Mouse (Mus musculus) urinary bladder, postnatal 14 days (tissue): ENCODE data around the gene Gm21731.
"Not testable (repeated sequence)": the region's sequence is repeated elsewhere in the genome, so short reads cannot be mapped to it uniquely, and the experiment has no call there.

Experiments
- DNase-seq: peaks from one replicate; pipeline ENCODE4 v3.0.0; 2021; ENCODE audit warnings: low spot score

The Gm21731 gene

DNA sequence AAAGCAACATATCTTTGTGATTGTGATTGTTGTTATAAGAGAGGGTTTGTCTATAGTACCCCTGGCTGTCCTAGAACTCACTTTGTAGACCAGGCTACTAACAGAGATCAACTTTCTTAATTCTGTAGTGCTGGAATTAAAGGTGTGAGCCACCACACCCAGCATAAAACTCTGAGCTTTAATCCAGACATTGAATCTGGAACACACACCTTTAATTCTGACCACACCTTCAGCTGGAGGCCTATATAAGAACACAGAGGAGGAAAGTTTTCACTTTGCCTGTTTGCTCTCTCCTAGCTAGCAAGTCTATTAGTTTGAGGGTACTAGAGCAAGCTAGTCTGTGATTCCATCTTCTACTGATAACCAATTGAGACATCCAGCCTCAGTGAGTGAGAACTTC is at the start of gene Gm21731:
Gm21731 (plus strand) TSS at position 301 of the 400 bp plus-strand sequence.
- DNase-seq = not testable (repeated sequence)

DNA sequence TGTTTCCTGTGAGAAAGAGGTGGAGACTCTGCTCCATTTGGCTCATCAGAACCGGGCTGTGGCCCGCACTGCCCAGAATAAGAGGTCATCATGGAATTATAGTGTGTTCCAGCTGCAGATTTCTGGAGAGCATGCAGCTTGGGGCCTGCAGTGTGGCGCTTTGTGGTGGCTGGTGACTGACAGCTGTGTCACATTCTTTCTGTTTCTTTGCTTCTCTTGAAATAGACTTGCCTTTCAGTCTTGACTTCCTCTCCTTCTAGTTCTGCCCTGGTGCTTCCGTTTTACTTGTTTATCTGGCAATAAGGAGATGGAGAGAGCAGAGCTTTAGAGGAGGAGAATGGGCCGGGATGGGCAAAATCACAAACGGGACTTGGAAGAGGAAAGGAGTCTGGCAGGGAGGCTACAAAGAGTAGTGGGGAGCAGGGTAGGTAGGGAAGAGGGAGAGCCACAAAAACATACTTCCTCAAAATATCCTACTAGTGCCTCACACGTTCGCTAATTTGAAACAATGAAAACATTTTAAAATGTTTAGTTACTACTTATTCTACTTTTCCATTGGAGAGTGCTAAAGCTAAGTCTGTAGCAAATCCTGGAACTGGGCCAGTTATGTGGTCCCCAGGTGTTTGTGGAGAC is 42.6 kb upstream of the Gm21731 start:
- not testable (repeated sequence) for DNase-seq

DNA sequence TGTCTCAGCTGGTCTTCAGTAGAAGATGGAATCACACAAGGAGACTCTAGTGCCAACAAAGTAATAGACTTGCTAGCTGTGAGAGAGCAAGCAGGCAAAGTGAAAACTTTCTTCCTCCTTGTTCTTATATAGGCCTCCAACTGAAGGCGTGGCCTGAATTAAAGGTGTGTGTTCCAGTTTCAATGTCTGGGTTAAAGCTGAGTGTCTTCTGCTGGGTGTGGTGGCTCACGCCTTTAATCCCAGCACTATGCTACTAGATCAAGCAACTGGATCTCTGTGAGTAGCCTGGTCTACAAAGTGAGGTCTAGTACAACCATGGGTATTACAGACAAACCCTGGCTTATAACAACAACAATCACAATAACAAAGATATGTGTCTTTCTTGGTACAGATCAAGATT is 23.1 kb upstream of the Gm21731 start, which contains the start of gene Gm21762:
Gm21762 (minus strand) TSS at position 101 of the 400 bp plus-strand sequence.
- DNase-seq = not testable (repeated sequence)

DNA sequence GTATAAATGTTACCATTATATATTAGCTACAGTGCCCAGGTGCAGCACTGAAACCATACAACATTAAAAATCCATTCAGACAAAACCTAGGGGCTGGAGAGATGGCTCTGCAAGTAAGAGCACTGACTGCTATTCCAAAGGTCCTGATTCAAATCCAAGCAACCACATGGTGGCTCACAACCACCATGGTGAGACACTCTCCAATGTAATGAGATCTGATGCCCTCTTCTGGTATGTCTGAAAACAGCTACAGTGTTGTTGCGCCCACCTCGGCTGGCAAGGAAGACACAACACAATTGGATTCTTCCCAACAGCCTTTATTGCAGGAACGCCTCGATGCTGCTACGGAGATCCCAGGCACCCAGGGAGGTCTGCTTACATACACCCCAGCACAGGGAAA is 18.0 kb upstream of the Gm21731 start:
- not testable (repeated sequence) for DNase-seq

DNA sequence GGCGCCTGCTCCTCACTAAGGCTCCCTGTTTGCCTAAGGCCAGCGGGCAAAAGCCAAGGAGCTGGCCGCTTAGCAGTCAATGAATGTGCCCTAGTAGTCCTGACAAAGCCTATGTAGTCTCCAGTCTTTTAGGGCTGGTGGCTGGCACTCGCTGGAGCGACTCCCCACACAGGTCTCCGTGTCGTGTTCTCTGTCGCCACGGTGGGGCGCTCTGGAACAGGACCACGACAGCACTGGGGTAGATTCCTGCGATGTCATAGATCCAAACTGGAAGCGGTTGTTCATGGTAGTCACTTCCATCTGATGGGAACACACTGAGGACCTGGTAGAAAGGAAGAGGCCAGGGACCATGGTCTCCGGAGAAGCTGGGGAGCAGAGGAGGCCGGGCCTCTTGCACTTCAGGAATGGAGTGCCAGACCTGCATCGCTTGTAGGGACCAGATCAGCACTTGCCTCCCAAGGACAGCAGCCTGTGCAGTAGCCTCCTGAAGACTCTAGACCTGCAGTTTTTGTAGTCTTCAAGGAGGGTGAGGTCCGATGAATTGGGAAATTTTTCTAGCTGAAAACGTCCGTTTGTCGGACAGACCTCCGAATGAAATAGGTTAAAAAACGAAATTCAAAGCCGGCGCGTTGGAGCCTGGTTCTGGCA is 15.8 kb upstream of the Gm21731 start:
- not testable (repeated sequence) for DNase-seq

DNA sequence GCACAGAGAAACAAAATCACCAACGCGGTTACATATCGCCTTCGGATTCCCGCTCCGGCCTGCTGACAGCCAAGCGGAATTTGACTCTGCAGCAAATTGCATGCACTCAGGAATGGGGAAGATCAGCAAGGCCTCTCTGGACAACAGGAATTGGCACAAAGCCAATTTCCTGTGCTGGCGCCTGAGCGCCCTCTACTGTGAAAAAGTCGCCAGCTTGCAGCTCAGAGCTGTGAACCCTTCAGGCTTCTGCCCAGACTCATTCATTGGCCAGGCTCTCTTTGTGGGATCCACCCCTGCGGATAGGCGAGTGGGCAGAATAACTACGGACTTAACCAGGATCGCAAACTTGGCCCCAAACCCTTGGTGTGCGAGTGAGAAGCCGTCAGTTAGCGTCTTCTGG is 7.1 kb upstream of the Gm21731 start:
- not testable (repeated sequence) for DNase-seq

DNA sequence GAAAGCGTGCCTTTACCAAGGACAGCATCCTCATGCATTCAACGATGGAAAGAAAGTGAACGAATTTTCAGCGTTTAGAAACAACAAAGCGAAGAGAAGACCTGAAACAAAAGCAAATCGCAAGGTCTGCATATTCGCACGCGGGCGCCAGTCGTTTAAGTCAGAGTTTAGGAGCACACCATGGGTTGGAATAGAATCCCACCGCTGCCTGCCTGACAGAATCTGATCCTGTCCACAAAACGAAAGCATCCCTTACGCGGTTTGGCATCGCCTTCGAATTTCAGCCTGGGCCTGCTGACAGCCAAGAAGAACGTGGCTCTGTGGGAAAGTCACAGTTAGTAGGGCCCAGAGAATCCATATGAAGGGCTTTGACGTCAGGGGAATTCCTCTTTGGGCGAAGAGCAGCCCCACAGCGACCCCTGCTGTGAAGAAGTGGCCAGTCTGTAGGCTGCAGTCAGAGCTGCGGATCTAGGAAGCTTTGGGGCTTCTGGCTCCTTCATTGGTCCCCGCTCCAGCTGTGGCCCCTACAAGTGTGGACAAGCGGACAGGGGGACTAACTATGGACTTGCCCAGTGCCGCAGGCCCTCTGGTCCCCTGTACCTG is 6.4 kb upstream of the Gm21731 start:
- not testable (repeated sequence) for DNase-seq

DNA sequence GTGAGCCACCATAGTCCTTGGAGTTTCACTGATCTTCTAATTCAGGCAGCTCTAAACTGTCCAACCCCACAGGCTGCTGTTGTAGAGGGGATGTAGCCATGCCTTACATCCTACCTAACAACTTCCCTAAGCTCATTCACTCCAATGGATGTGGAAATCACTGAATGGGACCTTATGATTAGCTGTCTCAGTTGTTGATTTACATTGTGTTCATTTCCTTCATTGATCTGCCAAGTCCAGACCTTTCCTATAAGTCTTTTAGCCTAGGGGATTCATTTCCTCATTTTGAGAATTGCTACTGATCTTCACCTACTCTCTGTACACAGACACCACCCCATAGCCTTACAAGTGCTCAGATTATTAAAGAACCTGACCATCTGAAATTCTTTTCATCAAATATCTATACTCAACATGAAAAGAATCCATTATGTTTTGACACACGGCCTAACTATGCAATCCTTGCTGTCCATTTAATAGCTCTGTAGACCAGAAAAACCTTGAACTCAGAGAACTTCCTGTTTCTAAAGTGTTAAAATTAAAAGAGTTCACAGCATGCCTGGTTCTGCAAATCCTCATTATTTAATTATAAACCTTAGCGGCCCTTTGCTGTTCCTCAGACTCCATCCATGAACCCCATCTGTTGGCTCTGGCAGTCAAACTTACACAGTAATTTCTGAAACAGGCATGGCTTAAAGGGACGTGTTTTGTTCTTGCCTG is 12.5 kb downstream of the Gm21731 start:
- DNase-seq = not testable (repeated sequence)

DNA sequence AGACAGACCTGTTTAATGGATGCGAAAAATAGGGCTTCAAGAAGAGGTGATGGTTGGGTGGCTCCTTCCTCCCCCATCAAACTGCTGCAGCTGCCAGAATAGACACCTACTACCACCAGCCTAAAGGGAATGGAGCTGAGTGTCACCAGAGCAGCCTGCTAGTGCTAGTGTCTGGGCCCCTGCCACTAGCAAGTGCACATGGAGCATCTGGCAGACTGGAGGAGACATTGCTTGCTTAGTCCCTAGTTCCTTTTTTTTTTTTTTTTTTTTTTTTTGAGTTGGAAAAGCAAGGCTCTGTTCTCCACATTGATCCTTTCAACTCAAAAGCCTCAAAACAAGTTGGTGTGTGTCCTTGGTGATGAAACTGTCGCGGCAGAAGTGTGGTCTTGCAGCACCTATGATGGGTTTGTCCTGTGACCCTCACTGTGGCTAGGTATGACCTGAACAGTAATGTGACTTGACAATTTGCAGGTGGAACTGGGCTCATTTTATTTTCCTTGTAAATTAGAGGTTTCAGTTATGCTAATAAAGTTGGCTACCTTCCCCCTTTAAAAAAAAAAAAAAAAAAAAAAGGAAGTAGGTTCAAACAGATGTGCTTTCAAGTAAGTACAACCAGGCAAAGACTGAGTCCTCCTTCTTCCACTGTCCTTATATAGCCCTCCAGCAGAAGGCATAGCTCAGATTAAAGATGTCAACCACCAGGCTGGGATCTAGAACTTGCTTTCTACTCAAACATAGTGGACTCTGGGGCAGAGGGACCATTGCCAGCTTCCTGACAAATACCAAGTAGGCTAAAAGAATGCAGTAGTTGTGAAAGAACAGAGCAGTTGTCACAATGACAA is 20.1 kb downstream of the Gm21731 start:
- DNase-seq = not testable (repeated sequence)

DNA sequence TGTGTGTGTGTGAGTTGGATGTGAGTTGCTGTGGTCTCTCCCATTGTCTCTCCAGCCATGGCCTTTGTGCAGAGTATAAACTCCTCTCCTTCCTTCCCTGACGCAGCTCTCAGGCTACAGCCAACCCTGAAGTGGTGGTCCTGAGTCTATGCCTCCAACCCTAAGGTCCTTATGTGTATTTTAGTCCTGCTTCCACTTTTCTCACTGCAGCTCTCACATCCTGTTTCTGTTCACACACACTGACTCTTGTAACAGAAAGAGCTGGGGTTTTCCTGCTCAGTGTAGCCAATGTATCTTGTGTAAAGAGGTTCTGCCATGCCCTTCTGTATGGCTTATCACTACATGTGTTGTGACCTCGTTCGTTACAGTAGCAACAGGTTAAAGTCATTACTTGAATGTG is 20.8 kb downstream of the Gm21731 start:
- not testable (repeated sequence) for DNase-seq

DNA sequence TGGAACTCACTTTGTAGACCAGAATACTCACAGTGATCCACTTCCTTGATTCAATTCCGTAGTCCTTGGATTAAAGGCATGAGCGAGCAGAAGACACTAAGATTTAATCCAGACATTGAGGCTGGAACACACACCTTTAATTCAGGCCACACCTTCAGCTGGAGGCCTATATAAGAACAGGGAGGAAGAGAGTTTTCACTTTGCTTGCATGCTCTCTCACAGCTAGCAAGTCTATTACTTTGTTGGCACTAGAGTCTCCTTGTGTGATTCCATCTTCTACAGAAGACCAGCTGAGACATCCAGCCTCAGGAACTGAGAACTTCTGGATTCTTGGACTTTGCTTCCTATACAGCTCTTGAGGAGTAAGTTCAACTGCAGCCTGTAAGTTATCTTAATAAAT is 24.0 kb downstream of the Gm21731 start, which contains the start of gene AF067061:
AF067061 (plus strand) TSS at position 245 of the 400 bp plus-strand sequence.
- not testable (repeated sequence) for DNase-seq

DNA sequence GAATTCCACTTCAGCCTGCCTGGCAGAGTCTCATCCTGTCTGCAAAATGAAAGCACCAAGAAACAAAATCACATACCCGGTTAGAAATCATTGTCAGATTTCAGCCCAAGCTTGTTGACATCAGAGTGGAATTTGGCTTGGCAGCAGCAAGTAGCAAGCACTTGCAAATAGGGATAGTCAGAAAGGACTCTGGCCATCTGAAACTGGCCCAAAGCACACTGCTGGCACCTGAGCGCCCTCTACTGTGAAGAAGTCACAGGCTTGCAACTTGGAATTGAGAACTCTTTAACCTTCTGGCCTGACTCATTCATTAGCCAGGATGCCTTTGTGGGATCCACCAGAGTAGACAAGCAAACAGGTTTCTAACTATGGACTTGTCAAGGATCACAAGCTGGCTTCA is 38.9 kb downstream of the Gm21731 start:
- not testable (repeated sequence) for DNase-seq

DNA sequence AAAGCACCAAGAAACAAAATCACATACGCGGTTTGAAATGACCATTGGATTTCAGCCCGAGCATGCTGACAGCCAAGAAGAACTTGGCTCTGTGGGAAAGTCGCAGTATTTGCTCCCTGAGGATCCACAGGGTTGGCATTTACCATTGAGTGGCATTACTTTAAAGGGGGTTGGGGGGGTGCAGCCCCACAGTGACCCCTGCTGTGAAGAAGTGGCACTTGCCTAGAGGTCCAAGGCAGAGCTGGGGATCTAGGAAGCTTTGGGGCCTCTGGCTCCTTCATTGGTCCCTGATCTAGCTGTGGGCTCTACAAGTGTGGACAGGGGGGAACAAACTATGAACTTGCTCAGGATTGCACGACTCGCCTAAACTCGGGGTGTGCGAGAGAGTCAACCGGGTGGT is 39.9 kb downstream of the Gm21731 start:
- DNase-seq = no peak
